Mouse (Mus musculus): ENCODE data around the gene Scai. TPM values are rescaled to one million over a fixed set of nuclear protein-coding genes. Genes with fewer than 3 reads are reported as not detected.

Scai gene
- polyA plus RNA-seq, 1 experiment from 2014 or later, result 16.6 TPM

GRCm38 (mm10) chr2:39150943-39151342, 39.6 kb downstream of the Scai start:
- Histone ChIP-seq H3K9me3 (ENCODE audit: control insufficient read depth, low read depth, low read length) (no peaks in the 10 kb centered on the region), H3K4me3 (ENCODE audit: low read depth, low read length) (no peak overlapping the region), H3K4me1 (ENCODE audit: control insufficient read depth, insufficient read depth, low read length) (no peaks in the 10 kb centered on the region), H3K36me3 (ENCODE audit: control insufficient read depth, insufficient read depth, low read length) (no peaks in the 10 kb centered on the region), H3K27me3 (ENCODE audit: control insufficient read depth, insufficient read depth, low read length) (no peaks in the 10 kb centered on the region), H3K4me2 (replicated peaks; ENCODE audit: low read depth, low read length) (no peak overlapping the region), H3K9ac (replicated peaks; ENCODE audit: low read depth, low read length) (no peak overlapping the region), H3K27ac (ENCODE audit: low read length) (no peak overlapping the region)
- ATAC-seq (ENCODE audit: insufficient number of reproducible peaks, insufficient read depth, low FRiP score, low read depth), result no peak
- 73% methylated on average over 2 of the region's 2 CpGs for WGBS

GRCm38 (mm10) chr2:39148075-39148474, 42.5 kb downstream of the Scai start:
- no peak overlapping the region for H3K27ac ChIP-seq (ENCODE audit: low read length)
- H3K9me3 ChIP-seq (ENCODE audit: control insufficient read depth, low read depth, low read length), result no peaks in the 10 kb centered on the region
- no peak for ATAC-seq (ENCODE audit: insufficient number of reproducible peaks, insufficient read depth, low FRiP score, low read depth)
- no peaks in the 10 kb centered on the region for H3K27me3 ChIP-seq (ENCODE audit: control insufficient read depth, insufficient read depth, low read length)
- H3K36me3 ChIP-seq (ENCODE audit: control insufficient read depth, insufficient read depth, low read length), result no peaks in the 10 kb centered on the region
- no peak overlapping the region for H3K9ac ChIP-seq (replicated peaks; ENCODE audit: low read depth, low read length)
- H3K4me3 ChIP-seq (ENCODE audit: low read depth, low read length), result no peak overlapping the region
- WGBS, result 23% methylated on average over 2 of the region's 2 CpGs
- H3K4me1 ChIP-seq (ENCODE audit: control insufficient read depth, insufficient read depth, low read length), result no peaks in the 10 kb centered on the region
- no peak overlapping the region for H3K4me2 ChIP-seq (replicated peaks; ENCODE audit: low read depth, low read length)

- H3K4me3 ChIP-seq (ENCODE audit: low read depth, low read length), result no peak overlapping the region
- no peak overlapping the region for H3K9ac ChIP-seq (replicated peaks; ENCODE audit: low read depth, low read length)
- no peaks in the 10 kb centered on the region for H3K4me1 ChIP-seq (ENCODE audit: control insufficient read depth, insufficient read depth, low read length)
- H3K27ac ChIP-seq (ENCODE audit: low read length), result no peak overlapping the region
- H3K9me3 ChIP-seq (ENCODE audit: control insufficient read depth, low read depth, low read length), result no peaks in the 10 kb centered on the region
- ATAC-seq (ENCODE audit: insufficient number of reproducible peaks, insufficient read depth, low FRiP score, low read depth), result no peak
- H3K27me3 ChIP-seq (ENCODE audit: control insufficient read depth, insufficient read depth, low read length), result no peaks in the 10 kb centered on the region
- H3K4me2 ChIP-seq (replicated peaks; ENCODE audit: low read depth, low read length), result no peak overlapping the region
- no peaks in the 10 kb centered on the region for H3K36me3 ChIP-seq (ENCODE audit: control insufficient read depth, insufficient read depth, low read length)
- WGBS, result 87% methylated on average over 1 of the region's 1 CpGs
These were observed 44.1 kb downstream of the Scai start for GRCm38 (mm10) chr2:39146469-39146868.

- Histone ChIP-seq H3K27ac (ENCODE audit: low read length) (no peak overlapping the region), H3K4me2 (replicated peaks; ENCODE audit: low read depth, low read length) (no peak overlapping the region), H3K9me3 (ENCODE audit: control insufficient read depth, low read depth, low read length) (no peaks in the 10 kb centered on the region), H3K4me3 (ENCODE audit: low read depth, low read length) (no peak overlapping the region), H3K4me1 (ENCODE audit: control insufficient read depth, insufficient read depth, low read length) (no peaks in the 10 kb centered on the region), H3K27me3 (ENCODE audit: control insufficient read depth, insufficient read depth, low read length) (no peaks in the 10 kb centered on the region), H3K36me3 (ENCODE audit: control insufficient read depth, insufficient read depth, low read length) (no peaks in the 10 kb centered on the region), H3K9ac (replicated peaks; ENCODE audit: low read depth, low read length) (no peak overlapping the region)
- no peak for ATAC-seq (ENCODE audit: insufficient number of reproducible peaks, insufficient read depth, low FRiP score, low read depth)
- 87% methylated on average over 3 of the region's 3 CpGs for WGBS
These were observed 48.1 kb downstream of the Scai start for GRCm38 (mm10) chr2:39142357-39142948.

GRCm38 (mm10) chr2:39140586-39141455, 49.7 kb downstream of the Scai start:
- Histone ChIP-seq H3K4me3 (ENCODE audit: low read depth, low read length) (no peak overlapping the region), H3K9me3 (ENCODE audit: control insufficient read depth, low read depth, low read length) (no peaks in the 10 kb centered on the region), H3K4me1 (ENCODE audit: control insufficient read depth, insufficient read depth, low read length) (no peaks in the 10 kb centered on the region), H3K9ac (replicated peaks; ENCODE audit: low read depth, low read length) (no peak overlapping the region), H3K4me2 (replicated peaks; ENCODE audit: low read depth, low read length) (no peak overlapping the region), H3K27ac (ENCODE audit: low read length) (no peak overlapping the region), H3K27me3 (ENCODE audit: control insufficient read depth, insufficient read depth, low read length) (no peaks in the 10 kb centered on the region), H3K36me3 (ENCODE audit: control insufficient read depth, insufficient read depth, low read length) (no peaks in the 10 kb centered on the region)
- WGBS, result 87% methylated on average over 7 of the region's 7 CpGs
- no peak for ATAC-seq (ENCODE audit: insufficient number of reproducible peaks, insufficient read depth, low FRiP score, low read depth)

- no peak overlapping the region for H3K4me3 ChIP-seq (ENCODE audit: low read depth, low read length)
- 82% methylated on average over 3 of the region's 3 CpGs for WGBS
- H3K9ac ChIP-seq (replicated peaks; ENCODE audit: low read depth, low read length), result no peak overlapping the region
- no peaks in the 10 kb centered on the region for H3K9me3 ChIP-seq (ENCODE audit: control insufficient read depth, low read depth, low read length)
- no peak for ATAC-seq (ENCODE audit: insufficient number of reproducible peaks, insufficient read depth, low FRiP score, low read depth)
- no peaks in the 10 kb centered on the region for H3K27me3 ChIP-seq (ENCODE audit: control insufficient read depth, insufficient read depth, low read length)
- no peak overlapping the region for H3K4me2 ChIP-seq (replicated peaks; ENCODE audit: low read depth, low read length)
- H3K36me3 ChIP-seq (ENCODE audit: control insufficient read depth, insufficient read depth, low read length), result no peaks in the 10 kb centered on the region; the same call in 1 of the 2 replicates
- no peaks in the 10 kb centered on the region for H3K4me1 ChIP-seq (ENCODE audit: control insufficient read depth, insufficient read depth, low read length)
- H3K27ac ChIP-seq (ENCODE audit: low read length), result no peak overlapping the region
These were observed 60.8 kb downstream of the Scai start for GRCm38 (mm10) chr2:39129526-39130326.

GRCm38 (mm10) chr2:39124167-39124566, 66.4 kb downstream of the Scai start:
- Histone ChIP-seq H3K4me1 (ENCODE audit: control insufficient read depth, insufficient read depth, low read length) (no peaks in the 10 kb centered on the region), H3K9me3 (ENCODE audit: control insufficient read depth, low read depth, low read length) (no peaks in the 10 kb centered on the region), H3K9ac (replicated peaks; ENCODE audit: low read depth, low read length) (no peak overlapping the region), H3K27ac (ENCODE audit: low read length) (no peak overlapping the region), H3K27me3 (ENCODE audit: control insufficient read depth, insufficient read depth, low read length) (no peaks in the 10 kb centered on the region), H3K4me2 (replicated peaks; ENCODE audit: low read depth, low read length) (no peak overlapping the region), H3K4me3 (ENCODE audit: low read depth, low read length) (no peak overlapping the region), H3K36me3 (ENCODE audit: control insufficient read depth, insufficient read depth, low read length) (peaks cover 8% of the 10 kb centered on the region)
- 82% methylated on average over 5 of the region's 5 CpGs for whole genome bisulfite sequencing
- ATAC-seq (ENCODE audit: insufficient number of reproducible peaks, insufficient read depth, low FRiP score, low read depth), result no peak

GRCm38 (mm10) chr2:39121137-39121536, 69.4 kb downstream of the Scai start:
- Histone ChIP-seq H3K4me2 (replicated peaks; ENCODE audit: low read depth, low read length) (no peak overlapping the region), H3K9me3 (ENCODE audit: control insufficient read depth, low read depth, low read length) (no peaks in the 10 kb centered on the region), H3K36me3 (ENCODE audit: control insufficient read depth, insufficient read depth, low read length) (peaks cover 18% of the 10 kb centered on the region), H3K27me3 (ENCODE audit: control insufficient read depth, insufficient read depth, low read length) (no peaks in the 10 kb centered on the region), H3K27ac (ENCODE audit: low read length) (no peak overlapping the region), H3K9ac (replicated peaks; ENCODE audit: low read depth, low read length) (no peak overlapping the region), H3K4me1 (ENCODE audit: control insufficient read depth, insufficient read depth, low read length) (no peaks in the 10 kb centered on the region), H3K4me3 (ENCODE audit: low read depth, low read length) (no peak overlapping the region)
- WGBS, result 85% methylated on average over 5 of the region's 5 CpGs
- no peak for ATAC-seq (ENCODE audit: insufficient number of reproducible peaks, insufficient read depth, low FRiP score, low read depth)
